Mouse (Mus musculus) liver, postnatal 0 days (tissue): ENCODE measurements at regions not wholly inside any gene's neighbourhood (a gene's known extent, or its start where the extent isn't known, plus 50 kb on each side); places are given as distances from the start of the nearest gene placed in this dataset.

Experiments
- CTCF ChIP-seq: sonication (generic); IDR thresholded peaks from 2 replicates; pipeline ENCODE4 v1.5.1; 2016; ENCODE audit warnings: antibody characterized with exemption, low read depth
- EP300 ChIP-seq: IDR thresholded peaks from 2 replicates; pipeline ENCODE4 v1.6.1; 2016; ENCODE audit warnings: antibody characterized with exemption, low read depth, mild to moderate bottlenecking

DNA sequence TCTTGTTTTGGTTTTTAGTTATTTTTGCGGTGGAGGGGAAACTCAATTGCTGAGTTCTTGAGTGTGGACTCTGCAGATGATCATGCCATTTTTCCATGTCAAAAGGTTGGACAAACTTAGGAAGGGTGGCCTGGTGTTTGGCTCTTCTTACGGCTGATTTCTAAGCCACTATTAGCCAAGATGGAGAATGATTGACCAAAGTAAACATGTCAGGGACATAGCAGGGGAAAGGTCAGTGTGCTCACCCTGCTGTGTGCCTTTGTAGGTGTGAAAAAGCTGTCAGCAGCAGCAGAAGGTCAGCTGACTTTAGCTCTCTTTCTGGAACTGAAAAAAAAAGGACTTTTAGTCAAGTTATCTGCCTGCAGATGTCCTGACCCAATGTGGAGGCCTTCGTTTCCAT, 137.4 kb upstream of the Mylip start:
- no peak for TF ChIP-seq CTCF
- TF ChIP-seq EP300: no peak
